Mouse (Mus musculus) stomach, postnatal 0 days (tissue): ENCODE measurements at regions not wholly inside any gene's neighbourhood (a gene's known extent, or its start where the extent isn't known, plus 50 kb on each side); places are given as distances from the start of the nearest gene placed in this dataset.

Experiments
- CTCF ChIP-seq: IDR thresholded peaks from 2 replicates; pipeline ENCODE4 v1.5.1; 2016; ENCODE audit warnings: antibody characterized with exemption, low read depth, mild to moderate bottlenecking, moderate library complexity
- EP300 ChIP-seq: optimal IDR thresholded peaks from 2 replicates; pipeline ENCODE3; 2016; ENCODE audit warnings: antibody characterized with exemption

DNA sequence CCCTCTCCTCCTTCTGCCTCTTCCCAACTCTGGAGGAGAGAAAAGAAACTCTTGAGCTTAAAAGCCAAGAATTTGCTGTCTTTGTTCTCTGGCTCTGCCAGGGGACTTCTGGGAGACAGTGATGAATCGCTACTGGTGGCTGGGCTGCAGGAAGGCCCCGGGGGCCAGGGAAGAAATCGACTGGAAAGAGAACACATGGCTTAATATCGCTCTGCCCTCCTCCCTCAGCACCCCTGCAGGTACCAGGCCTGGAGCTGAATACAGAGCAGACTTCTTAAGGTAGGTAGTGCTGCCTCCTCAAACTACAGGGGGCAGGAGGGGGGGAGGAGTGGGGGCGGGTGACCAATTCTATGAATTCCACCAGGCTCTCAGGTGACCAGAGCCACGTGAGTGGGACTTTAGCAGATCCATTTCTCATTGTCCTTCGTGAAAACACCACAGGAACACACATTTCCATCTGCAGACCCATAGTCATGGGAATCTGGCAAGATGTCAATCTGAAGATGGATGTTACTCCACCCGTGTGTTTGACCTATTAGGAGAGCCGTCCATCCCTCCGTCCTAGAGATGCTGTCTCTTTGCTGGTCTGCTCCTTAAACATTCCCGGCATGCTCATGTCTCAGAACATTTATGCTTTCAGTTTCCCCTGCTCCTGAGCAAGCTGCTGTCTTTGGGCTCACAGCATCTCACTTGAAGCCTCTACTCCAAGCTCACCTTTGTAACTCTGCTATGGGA is 83.4 kb downstream of the Lrrc30 start:
- TF ChIP-seq CTCF (no peak), EP300 (no peak)
